Mouse (Mus musculus): ENCODE results near the gene Kcnj11. TPM values are rescaled to one million over a fixed set of nuclear protein-coding genes. Genes with fewer than 3 reads are reported as not detected.

The Kcnj11 gene
- total and polyA plus RNA-seq, 3 experiments: not detected

GRCm38 (mm10) chr7:46092803-46093202, 7.8 kb downstream of the Kcnj11 start:
- TF ChIP-seq TBP (IDR thresholded peaks at IDR 0.05; ENCODE audit: low read depth, low read length) (no peak), ZNF384 (IDR thresholded peaks at IDR 0.05; ENCODE audit: low read depth, low read length) (no peak), RCOR1 (IDR thresholded peaks at IDR 0.05; ENCODE audit: low read depth, low read length) (no peak), E2F4 (IDR thresholded peaks at IDR 0.05; ENCODE audit: borderline replicate concordance, low read depth, low read length) (no peak), ZMIZ1 (IDR thresholded peaks at IDR 0.05; ENCODE audit: low read depth, low read length) (no peak), CHD1 (IDR thresholded peaks at IDR 0.05; ENCODE audit: low read depth, low read length) (no peak), CTCF (IDR thresholded peaks at IDR 0.05 in 2 of 3, conservative IDR thresholded peaks at IDR 0.05 in 1 of 3; ENCODE audit: control insufficient read depth in 1 of 3, insufficient read depth in 1 of 3, low read depth in 2 of 3, low read length in 3 of 3, poor library complexity in 1 of 3, severe bottlenecking in 1 of 3) (no peak), POLR2AphosphoS5 (IDR thresholded peaks at IDR 0.05; ENCODE audit: borderline replicate concordance, low read depth, low read length) (no peak), SIN3A (IDR thresholded peaks at IDR 0.05; ENCODE audit: low read length) (no peak), BHLHE40 (IDR thresholded peaks at IDR 0.05; ENCODE audit: borderline replicate concordance, low read depth, low read length) (no peak), POLR2AphosphoS2 (IDR thresholded peaks at IDR 0.05; ENCODE audit: low read length) (no peak), TCF12 (IDR thresholded peaks at IDR 0.05; ENCODE audit: low read depth, low read length) (no peak), ZKSCAN1 (IDR thresholded peaks at IDR 0.05; ENCODE audit: low read depth, low read length) (no peak)
- Histone ChIP-seq H3K9me3 (replicated peaks; ENCODE audit: insufficient read depth, low read length) (no peaks in the 10 kb centered on the region), H3K9ac (ENCODE audit: control insufficient read depth, low read depth, low read length, poor library complexity, severe bottlenecking) (no peak overlapping the region), H3K4me1 (ENCODE audit: control insufficient read depth in 1 of 2, insufficient read depth in 2 of 2, low read length in 2 of 2) (no peaks in the 10 kb centered on the region), H3K79me2 (ENCODE audit: control insufficient read depth, insufficient read depth, low read length, poor library complexity) (no peaks in the 10 kb centered on the region), H3K27me3 (ENCODE audit: control insufficient read depth in 1 of 2, insufficient read depth in 2 of 2, low read length in 2 of 2) (no peaks in the 10 kb centered on the region), H3K36me3 (ENCODE audit: control insufficient read depth in 1 of 2, insufficient read depth in 2 of 2, low read length in 2 of 2) (no peaks in the 10 kb centered on the region), H3K4me3 (ENCODE audit: control insufficient read depth in 1 of 2, insufficient read depth in 1 of 2, low read depth in 2 of 2, low read length in 2 of 2) (no peak overlapping the region), H3K27ac (ENCODE audit: control insufficient read depth, low read depth, low read length) (no peak overlapping the region)
- DNase-seq (ENCODE audit: low read depth, low spot score): no peak

GRCm38 (mm10) chr7:46088241-46088640, 12.3 kb downstream of the Kcnj11 start:
- H3K27me3 ChIP-seq (ENCODE audit: control insufficient read depth in 1 of 2, insufficient read depth in 2 of 2, low read length in 2 of 2): no peaks in the 10 kb centered on the region
- H3K4me1 ChIP-seq (ENCODE audit: control insufficient read depth in 1 of 2, insufficient read depth in 2 of 2, low read length in 2 of 2): no peaks in the 10 kb centered on the region
- no peaks in the 10 kb centered on the region for H3K79me2 ChIP-seq (ENCODE audit: control insufficient read depth, insufficient read depth, low read length, poor library complexity)
- TF ChIP-seq USF2 (IDR thresholded peaks at IDR 0.05; ENCODE audit: borderline replicate concordance in 1 of 2, insufficient read depth in 1 of 2, low read depth in 1 of 2, low read length in 2 of 2) (no peak), E2F4 (IDR thresholded peaks at IDR 0.05; ENCODE audit: borderline replicate concordance, low read depth, low read length) (no peak), TBP (IDR thresholded peaks at IDR 0.05; ENCODE audit: low read depth, low read length) (no peak), ZNF384 (IDR thresholded peaks at IDR 0.05; ENCODE audit: low read depth, low read length) (no peak), ZKSCAN1 (IDR thresholded peaks at IDR 0.05; ENCODE audit: low read depth, low read length) (no peak)
- H3K9ac ChIP-seq (ENCODE audit: control insufficient read depth, low read depth, low read length, poor library complexity, severe bottlenecking): no peak overlapping the region
- H3K36me3 ChIP-seq (ENCODE audit: control insufficient read depth in 1 of 2, insufficient read depth in 2 of 2, low read length in 2 of 2): no peaks in the 10 kb centered on the region; a peak in 1 of 4 replicates
- no peak overlapping the region for H3K4me3 ChIP-seq (ENCODE audit: control insufficient read depth in 1 of 2, insufficient read depth in 1 of 2, low read depth in 2 of 2, low read length in 2 of 2)
- no peaks in the 10 kb centered on the region for H3K9me3 ChIP-seq (replicated peaks; ENCODE audit: insufficient read depth, low read length)
- no peak for DNase-seq (ENCODE audit: low read depth, low spot score)
- H3K27ac ChIP-seq (ENCODE audit: control insufficient read depth, low read depth, low read length): no peak overlapping the region

GRCm38 (mm10) chr7:46086378-46086777, 14.2 kb downstream of the Kcnj11 start:
- peaks cover 0 to 5% of the 10 kb centered on the region in 2 experiments; a peak in 2 of 4 replicates for H3K36me3 ChIP-seq (ENCODE audit: control insufficient read depth in 1 of 2, insufficient read depth in 2 of 2, low read length in 2 of 2)
- no peaks in the 10 kb centered on the region for H3K79me2 ChIP-seq (ENCODE audit: control insufficient read depth, insufficient read depth, low read length, poor library complexity)
- H3K9ac ChIP-seq (ENCODE audit: control insufficient read depth, low read depth, low read length, poor library complexity, severe bottlenecking): no peak overlapping the region
- no peaks in the 10 kb centered on the region for H3K9me3 ChIP-seq (replicated peaks; ENCODE audit: insufficient read depth, low read length)
- no peak overlapping the region for H3K27ac ChIP-seq (ENCODE audit: control insufficient read depth, low read depth, low read length)
- no peaks in the 10 kb centered on the region for H3K4me1 ChIP-seq (ENCODE audit: control insufficient read depth in 1 of 2, insufficient read depth in 2 of 2, low read length in 2 of 2)
- no peaks in the 10 kb centered on the region for H3K27me3 ChIP-seq (ENCODE audit: control insufficient read depth in 1 of 2, insufficient read depth in 2 of 2, low read length in 2 of 2)
- H3K4me3 ChIP-seq (ENCODE audit: control insufficient read depth in 1 of 2, insufficient read depth in 1 of 2, low read depth in 2 of 2, low read length in 2 of 2): no peak overlapping the region
- peak; percentile 44 for DNase-seq (ENCODE audit: low read depth, low spot score)
- TF ChIP-seq UBTF (IDR thresholded peaks at IDR 0.05; ENCODE audit: borderline replicate concordance, insufficient read depth, low read depth, low read length): no peak
- TF ChIP-seq POLR2AphosphoS5 (IDR thresholded peaks at IDR 0.05; ENCODE audit: borderline replicate concordance, low read depth, low read length): no peak
- TF ChIP-seq EP300 (IDR thresholded peaks at IDR 0.05; ENCODE audit: low read depth in 1 of 2, low read length in 2 of 2): no peak
- no peak for TF ChIP-seq BHLHE40 (IDR thresholded peaks at IDR 0.05; ENCODE audit: borderline replicate concordance, low read depth, low read length)
- TF ChIP-seq TAL1 (IDR thresholded peaks at IDR 0.05; ENCODE audit: low read length): no peak
- no peak for TF ChIP-seq ZNF384 (IDR thresholded peaks at IDR 0.05; ENCODE audit: low read depth, low read length)
- TF ChIP-seq TCF12 (IDR thresholded peaks at IDR 0.05; ENCODE audit: low read depth, low read length): no peak
- TF ChIP-seq JUND (IDR thresholded peaks at IDR 0.05; ENCODE audit: low read depth, low read length): no peak
- TF ChIP-seq MXI1 (IDR thresholded peaks at IDR 0.05; ENCODE audit: low read depth, low read length): no peak
- no peak for TF ChIP-seq USF1 (IDR thresholded peaks at IDR 0.05; ENCODE audit: low read depth, low read length)
- TF ChIP-seq MYC (IDR thresholded peaks at IDR 0.05; ENCODE audit: low read depth, low read length): no peak
- no peak for TF ChIP-seq CTCF (IDR thresholded peaks at IDR 0.05 in 2 of 3, conservative IDR thresholded peaks at IDR 0.05 in 1 of 3; ENCODE audit: control insufficient read depth in 1 of 3, insufficient read depth in 1 of 3, low read depth in 2 of 3, low read length in 3 of 3, poor library complexity in 1 of 3, severe bottlenecking in 1 of 3)
- TF ChIP-seq GATA1 (IDR thresholded peaks at IDR 0.05; ENCODE audit: low read depth, low read length): no peak
- TF ChIP-seq USF2 (IDR thresholded peaks at IDR 0.05; ENCODE audit: borderline replicate concordance in 1 of 2, insufficient read depth in 1 of 2, low read depth in 1 of 2, low read length in 2 of 2): no peak
- no peak for TF ChIP-seq CHD1 (IDR thresholded peaks at IDR 0.05; ENCODE audit: low read depth, low read length)
- no peak for TF ChIP-seq POLR2AphosphoS2 (IDR thresholded peaks at IDR 0.05; ENCODE audit: low read length)
- no peak for TF ChIP-seq NELFE (IDR thresholded peaks at IDR 0.05; ENCODE audit: low read depth, low read length)

All from MEL (cell line).